Mouse (Mus musculus): ENCODE results near the gene Mfsd11.

GRCm38 (mm10) chr11:116819932-116820593 lies 32.2 kb upstream of the Mfsd11 start:
- TF ChIP-seq EP300 (IDR thresholded peaks at IDR 0.05; ENCODE audit: low read depth) (no peak), CTCF (IDR thresholded peaks at IDR 0.05; ENCODE audit: low read depth) (no peak)

Data from liver, embryonic 14.5 days (tissue).